Mouse (Mus musculus) bone marrow, adult 2 months (tissue): ENCODE data around the gene Asphd1.

Source experiments
- CTCF ChIP-seq: fragments of 200-500 bp; IDR thresholded peaks from 2 replicates; pipeline ENCODE4 v1.5.1; 2011; ENCODE audit warnings: low read length, control low read depth; ENCODE audit not compliant: control insufficient read depth, insufficient read depth
- POLR2A ChIP-seq: fragments of 200-500 bp; IDR thresholded peaks from 2 replicates; pipeline ENCODE4 v1.6.1; 2011; ENCODE audit warnings: low read depth, mild to moderate bottlenecking, control low read depth, low read length, borderline replicate concordance; ENCODE audit not compliant: control insufficient read depth

- TF ChIP-seq CTCF (no peak), POLR2A (no peak)
Measured at GRCm38 (mm10) chr7:126975893-126975949, 26.3 kb upstream of the Asphd1 start, which contains the start of gene Cdipt.
